Mouse (Mus musculus): ENCODE results near the gene Foxq1. TPM values are rescaled to one million over a fixed set of nuclear protein-coding genes. Genes with fewer than 3 reads are reported as not detected.

The Foxq1 gene
- polyA plus RNA-seq, 1 experiment, result not detected

DNA sequence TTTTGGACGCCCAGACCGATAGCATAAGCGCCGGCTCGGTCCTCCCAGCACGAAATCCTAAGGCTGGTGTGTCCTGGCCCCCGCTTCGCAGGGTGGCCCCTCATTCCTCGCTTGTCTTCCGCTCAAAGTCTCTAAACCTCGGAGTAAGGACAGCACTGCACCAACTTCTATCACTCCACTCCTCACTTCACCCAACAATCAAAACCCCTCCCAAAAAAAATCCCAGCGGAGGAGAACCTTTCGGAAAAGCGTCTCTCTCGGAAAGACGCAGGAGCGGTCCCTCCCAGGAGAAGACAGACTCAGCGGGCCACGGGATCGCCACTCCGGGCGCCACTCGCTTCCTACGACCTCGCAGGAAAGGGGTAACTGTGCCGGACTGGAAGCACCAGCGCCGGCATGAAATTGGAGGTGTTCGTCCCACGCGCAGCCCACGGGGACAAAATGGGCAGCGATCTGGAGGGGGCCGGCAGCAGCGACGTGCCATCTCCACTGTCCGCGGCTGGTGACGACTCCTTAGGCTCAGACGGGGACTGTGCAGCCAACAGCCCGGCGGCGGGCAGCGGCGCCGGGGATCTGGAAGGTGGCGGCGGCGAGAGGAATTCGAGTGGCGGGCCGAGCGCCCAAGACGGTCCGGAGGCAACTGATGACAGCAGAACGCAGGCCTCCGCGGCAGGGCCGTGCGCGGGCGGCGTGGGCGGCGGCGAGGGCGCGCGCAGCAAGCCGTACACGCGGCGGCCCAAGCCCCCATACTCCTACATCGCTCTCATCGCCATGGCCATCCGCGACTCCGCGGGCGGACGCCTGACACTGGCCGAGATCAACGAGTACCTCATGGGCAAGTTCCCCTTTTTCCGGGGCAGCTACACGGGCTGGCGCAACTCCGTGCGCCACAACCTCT lies 2.8 kb downstream of the Foxq1 start, which contains the start of gene A530084C06Rik:
Gene A530084C06Rik (minus strand): TSS at position 813 of the 898 bp plus-strand sequence.
- H3K4me1 ChIP-seq (ENCODE audit: control insufficient read depth, insufficient read depth, insufficient read length, low read length), result peaks cover 3% of the 10 kb centered on the region; the same call in 1 of the 2 replicates
- H3K4me3 ChIP-seq (ENCODE audit: insufficient read depth, low read depth, low read length), result peak within 1 kb of the TSS; percentile 63
- no peak within 1 kb of the TSS for H3K27ac ChIP-seq (replicated peaks; ENCODE audit: low read depth, low read length)

DNA sequence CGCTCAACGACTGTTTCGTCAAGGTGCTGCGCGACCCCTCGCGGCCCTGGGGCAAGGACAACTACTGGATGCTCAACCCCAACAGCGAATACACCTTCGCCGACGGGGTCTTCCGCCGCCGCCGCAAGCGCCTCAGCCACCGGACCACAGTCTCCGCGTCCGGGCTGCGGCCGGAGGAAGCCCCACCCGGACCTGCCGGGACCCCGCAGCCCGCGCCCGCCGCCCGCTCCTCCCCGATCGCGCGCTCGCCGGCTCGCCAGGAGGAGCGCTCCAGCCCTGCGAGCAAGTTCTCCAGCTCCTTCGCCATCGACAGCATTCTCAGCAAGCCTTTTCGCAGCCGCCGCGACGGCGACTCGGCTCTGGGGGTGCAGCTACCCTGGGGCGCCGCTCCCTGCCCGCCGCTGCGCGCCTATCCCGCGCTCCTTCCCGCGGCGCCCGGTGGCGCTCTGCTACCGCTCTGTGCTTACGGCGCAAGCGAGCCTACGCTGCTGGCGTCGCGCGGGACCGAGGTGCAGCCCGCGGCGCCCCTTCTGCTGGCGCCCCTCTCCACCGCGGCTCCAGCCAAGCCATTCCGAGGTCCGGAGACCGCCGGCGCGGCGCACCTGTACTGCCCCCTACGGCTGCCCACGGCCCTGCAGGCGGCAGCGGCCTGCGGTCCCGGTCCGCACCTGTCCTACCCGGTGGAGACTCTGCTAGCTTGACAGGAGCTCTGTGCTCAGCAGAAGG lies 3.6 kb downstream of the Foxq1 start:
- Histone ChIP-seq H3K4me1 (ENCODE audit: control insufficient read depth, insufficient read depth, insufficient read length, low read length) (peaks cover 3% of the 10 kb centered on the region; the same call in 1 of the 2 replicates), H3K27ac (replicated peaks; ENCODE audit: low read depth, low read length) (no peak overlapping the region), H3K4me3 (ENCODE audit: insufficient read depth, low read depth, low read length) (peak overlapping the region; percentile 63)

DNA sequence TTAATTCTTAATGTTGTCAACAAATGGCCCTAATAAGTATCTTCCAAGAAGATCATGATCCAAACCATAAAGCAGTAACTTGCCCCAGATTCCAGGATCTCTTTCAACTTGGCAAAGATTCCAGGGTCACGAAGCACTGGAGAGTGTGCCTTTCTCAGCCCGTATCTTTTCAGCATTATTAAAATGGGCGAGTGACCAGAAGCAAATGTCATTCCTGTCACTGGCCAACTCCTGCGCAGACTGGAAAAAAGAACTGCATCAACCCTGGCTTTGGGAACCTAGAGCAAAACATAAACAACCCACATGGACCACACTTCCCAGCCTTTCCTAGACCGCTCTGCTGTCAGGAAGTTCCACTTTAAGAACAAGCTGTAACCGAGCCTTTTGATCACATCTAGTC lies 8.5 kb downstream of the Foxq1 start:
- Histone ChIP-seq H3K4me3 (ENCODE audit: insufficient read depth, low read depth, low read length) (no peak overlapping the region), H3K27ac (replicated peaks; ENCODE audit: low read depth, low read length) (no peak overlapping the region), H3K4me1 (ENCODE audit: control insufficient read depth, insufficient read depth, insufficient read length, low read length) (no peaks in the 10 kb centered on the region)

DNA sequence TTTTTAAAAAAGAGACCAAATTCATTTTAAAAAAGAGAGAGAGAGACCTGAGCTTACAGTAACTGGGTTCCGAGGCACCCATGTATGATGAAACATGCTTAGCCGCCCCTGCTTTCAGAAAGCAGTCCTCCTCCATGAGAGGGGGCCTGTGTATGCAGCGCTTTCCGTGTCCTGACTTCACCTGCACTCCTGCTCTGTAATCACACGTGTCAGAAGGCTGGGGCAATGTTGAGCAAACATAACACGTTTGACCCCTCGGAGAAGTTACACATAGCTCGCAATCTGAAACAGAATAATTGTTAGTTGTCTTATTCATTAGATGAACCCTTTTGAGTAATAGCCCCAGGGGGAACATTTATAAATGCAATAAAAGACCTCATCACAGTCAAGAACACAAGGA lies 11.2 kb downstream of the Foxq1 start:
- Histone ChIP-seq H3K27ac (replicated peaks; ENCODE audit: low read depth, low read length) (no peak overlapping the region), H3K4me3 (ENCODE audit: insufficient read depth, low read depth, low read length) (no peak overlapping the region), H3K4me1 (ENCODE audit: control insufficient read depth, insufficient read depth, insufficient read length, low read length) (no peaks in the 10 kb centered on the region)

DNA sequence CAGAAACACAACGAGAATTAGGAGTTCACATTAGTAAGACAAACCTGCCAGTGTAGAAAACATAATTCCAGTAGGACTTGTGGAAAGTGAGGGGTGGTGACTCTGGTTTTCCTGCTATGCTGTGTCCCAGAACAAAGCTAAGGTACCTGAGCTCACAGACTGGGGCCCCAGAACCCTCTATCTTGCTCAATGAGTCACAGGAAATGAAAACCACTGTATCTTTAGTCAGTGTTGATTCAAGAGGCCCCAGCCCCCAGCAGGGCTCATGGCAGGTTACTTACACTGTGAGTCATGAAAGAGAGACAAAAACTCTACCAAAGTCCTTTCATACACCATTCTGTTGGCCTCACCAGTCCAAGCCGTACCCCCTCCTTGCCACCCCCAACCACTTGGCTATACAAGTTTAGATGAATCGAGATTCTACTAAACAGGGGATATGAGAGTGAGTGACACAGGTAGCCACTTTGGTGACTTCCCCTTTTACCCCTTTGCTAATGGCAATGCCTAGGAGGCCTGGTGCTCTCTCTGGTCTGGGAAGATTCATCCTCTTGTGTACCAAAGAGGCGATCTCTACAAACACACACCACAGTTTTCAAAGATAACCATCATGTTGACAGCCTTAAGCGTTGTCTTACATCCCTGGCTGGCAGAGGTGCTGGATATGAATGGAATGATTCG lies 11.8 kb downstream of the Foxq1 start:
- H3K27ac ChIP-seq (replicated peaks; ENCODE audit: low read depth, low read length), result no peak overlapping the region
- H3K4me3 ChIP-seq (ENCODE audit: insufficient read depth, low read depth, low read length), result no peak overlapping the region
- H3K4me1 ChIP-seq (ENCODE audit: control insufficient read depth, insufficient read depth, insufficient read length, low read length), result no peaks in the 10 kb centered on the region

DNA sequence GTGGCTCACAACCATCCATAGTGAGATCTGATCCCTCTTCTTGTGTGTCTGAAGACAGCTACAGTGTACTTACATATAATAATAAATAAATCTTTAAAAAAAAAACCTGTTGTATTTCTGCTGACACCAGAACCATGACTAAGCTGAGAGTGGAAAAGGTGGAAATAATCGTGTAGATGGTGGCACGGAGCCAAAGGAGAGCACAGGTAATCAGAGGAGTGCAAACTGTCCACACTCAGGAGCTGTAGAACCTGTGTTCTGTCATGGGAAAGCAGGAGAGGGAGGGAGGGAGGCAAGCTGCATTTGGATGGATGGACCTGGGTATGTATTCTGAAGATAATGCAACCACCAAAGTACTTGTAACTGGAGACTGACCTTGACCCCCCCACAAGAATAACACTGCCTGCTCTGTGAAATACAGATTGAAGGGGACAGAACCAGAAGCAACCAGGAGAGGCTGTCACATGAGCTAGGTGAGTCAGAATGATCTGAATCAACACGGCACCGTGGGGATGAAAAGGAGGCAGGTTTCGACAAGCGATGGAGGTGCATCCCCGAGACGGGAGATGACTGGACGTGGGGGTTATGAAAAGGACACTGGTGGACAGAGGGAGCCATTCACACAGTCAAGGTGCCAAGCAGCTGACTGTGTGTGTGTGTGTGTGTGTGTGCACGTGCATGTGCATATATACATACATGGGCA lies 17.0 kb downstream of the Foxq1 start:
- Histone ChIP-seq H3K4me1 (ENCODE audit: control insufficient read depth, insufficient read depth, insufficient read length, low read length) (peaks cover 6% of the 10 kb centered on the region; the same call in 1 of the 2 replicates), H3K27ac (replicated peaks; ENCODE audit: low read depth, low read length) (no peak overlapping the region), H3K4me3 (ENCODE audit: insufficient read depth, low read depth, low read length) (no peak overlapping the region)

DNA sequence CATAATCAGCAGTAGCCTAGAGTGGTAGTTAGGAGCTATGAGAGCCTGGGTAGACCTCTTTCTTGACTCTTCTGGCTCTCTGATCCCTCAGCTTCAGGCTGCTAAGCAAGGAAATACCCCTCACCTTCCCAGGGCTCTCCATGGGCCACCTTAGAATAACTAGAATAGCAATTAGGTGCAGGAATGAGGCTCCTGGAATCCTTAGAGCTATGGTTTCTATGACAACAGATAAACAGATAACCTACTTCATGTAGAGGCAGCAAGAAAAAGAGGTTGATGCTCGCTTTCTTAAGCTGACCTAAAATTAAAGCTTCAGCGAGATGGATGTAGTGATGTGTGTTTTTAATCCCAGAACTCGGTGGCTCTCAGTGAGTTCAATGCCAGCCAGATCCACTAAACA lies 18.7 kb downstream of the Foxq1 start:
- Histone ChIP-seq H3K27ac (replicated peaks; ENCODE audit: low read depth, low read length) (no peak overlapping the region), H3K4me1 (ENCODE audit: control insufficient read depth, insufficient read depth, insufficient read length, low read length) (peaks cover 6% of the 10 kb centered on the region; the same call in 1 of the 2 replicates), H3K4me3 (ENCODE audit: insufficient read depth, low read depth, low read length) (no peak overlapping the region)

DNA sequence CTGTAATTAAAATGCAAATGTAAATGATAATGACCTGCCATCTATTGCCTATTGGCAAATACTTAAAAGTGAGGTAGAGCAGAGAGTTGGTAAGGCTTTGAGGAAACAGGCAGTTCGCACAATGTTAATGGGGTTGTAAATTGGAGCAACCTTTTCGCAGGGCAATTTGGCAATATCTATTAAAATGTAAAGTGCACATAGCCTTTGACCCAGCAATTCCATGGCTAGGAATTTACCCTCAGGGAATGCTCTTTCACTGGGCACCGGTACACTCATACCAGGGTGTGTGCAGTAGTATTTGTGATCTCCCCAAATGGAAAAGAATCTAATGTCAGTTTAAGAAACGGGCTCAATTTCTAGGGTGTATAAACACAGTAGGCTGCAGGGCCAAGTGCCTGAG lies 20.8 kb downstream of the Foxq1 start:
- Histone ChIP-seq H3K4me3 (ENCODE audit: insufficient read depth, low read depth, low read length) (no peak overlapping the region), H3K27ac (replicated peaks; ENCODE audit: low read depth, low read length) (no peak overlapping the region), H3K4me1 (ENCODE audit: control insufficient read depth, insufficient read depth, insufficient read length, low read length) (peaks cover 6% of the 10 kb centered on the region; the same call in 1 of the 2 replicates)

DNA sequence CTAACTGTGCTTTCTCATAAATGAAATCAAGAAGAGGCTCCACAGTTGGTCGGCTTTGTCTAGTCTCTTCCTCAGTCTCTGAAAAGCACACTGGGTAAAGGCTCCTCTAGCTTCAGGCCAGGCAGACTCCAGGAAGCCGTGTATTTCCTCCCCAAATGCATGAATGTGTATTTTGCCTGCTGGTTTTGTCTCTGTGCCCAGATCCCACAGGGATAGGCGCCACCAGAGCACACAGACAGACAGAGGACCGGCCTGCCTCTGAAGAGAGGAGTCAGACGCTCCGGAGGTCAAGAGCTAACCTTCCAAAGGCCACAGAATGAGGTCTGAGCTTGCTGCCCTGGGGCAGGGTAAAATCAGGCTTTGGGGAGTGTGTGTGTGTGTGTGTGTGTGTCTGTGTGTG lies 21.6 kb downstream of the Foxq1 start:
- Histone ChIP-seq H3K4me1 (ENCODE audit: control insufficient read depth, insufficient read depth, insufficient read length, low read length) (peaks cover 6% of the 10 kb centered on the region; the same call in 1 of the 2 replicates), H3K4me3 (ENCODE audit: insufficient read depth, low read depth, low read length) (no peak overlapping the region), H3K27ac (replicated peaks; ENCODE audit: low read depth, low read length) (peak overlapping the region; percentile 30; the same call in 1 of the 2 replicates)

DNA sequence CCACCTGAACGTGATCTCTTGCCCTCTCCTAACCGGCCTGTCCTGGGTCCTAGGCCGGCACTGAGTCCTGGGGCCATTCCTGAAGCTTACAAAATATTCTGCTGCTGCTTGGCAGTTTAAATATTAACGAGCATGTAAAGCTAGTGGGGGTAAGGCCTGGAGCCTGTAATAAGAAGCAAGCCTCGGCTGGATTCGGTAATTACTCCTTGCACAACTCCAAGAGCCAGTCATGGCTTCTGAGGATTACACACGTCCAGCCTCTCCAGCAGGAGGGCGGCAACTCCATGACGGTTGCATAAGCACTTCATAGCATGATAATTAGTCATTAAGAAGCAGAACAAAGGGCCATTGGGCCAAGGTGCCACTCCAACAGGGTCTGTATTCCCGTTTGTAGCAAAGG lies 22.5 kb downstream of the Foxq1 start:
- peaks cover 6% of the 10 kb centered on the region; the same call in 1 of the 2 replicates for H3K4me1 ChIP-seq (ENCODE audit: control insufficient read depth, insufficient read depth, insufficient read length, low read length)
- H3K27ac ChIP-seq (replicated peaks; ENCODE audit: low read depth, low read length), result no peak overlapping the region
- H3K4me3 ChIP-seq (ENCODE audit: insufficient read depth, low read depth, low read length), result no peak overlapping the region

DNA sequence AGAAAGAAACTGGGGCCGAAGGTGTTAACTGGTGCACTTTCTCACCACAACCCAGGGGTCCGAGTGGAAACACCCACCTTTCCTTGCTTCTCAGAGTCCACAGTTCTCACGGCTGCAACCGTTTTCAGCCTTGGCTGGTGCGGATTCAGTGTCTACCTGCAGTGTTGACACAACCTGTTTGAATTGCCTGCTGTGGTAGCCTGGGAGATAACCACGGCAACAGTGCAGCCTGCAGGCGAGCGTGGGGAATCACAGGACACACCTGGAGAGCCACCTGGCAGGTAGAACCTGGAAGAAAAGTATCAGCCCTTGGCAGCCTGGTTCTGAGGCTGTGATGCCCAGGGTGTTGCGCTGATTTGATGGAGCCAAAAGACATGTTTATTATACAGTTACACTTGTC lies 23.9 kb downstream of the Foxq1 start:
- peaks cover 6% of the 10 kb centered on the region; the same call in 1 of the 2 replicates for H3K4me1 ChIP-seq (ENCODE audit: control insufficient read depth, insufficient read depth, insufficient read length, low read length)
- no peak overlapping the region for H3K4me3 ChIP-seq (ENCODE audit: insufficient read depth, low read depth, low read length)
- no peak overlapping the region for H3K27ac ChIP-seq (replicated peaks; ENCODE audit: low read depth, low read length)

DNA sequence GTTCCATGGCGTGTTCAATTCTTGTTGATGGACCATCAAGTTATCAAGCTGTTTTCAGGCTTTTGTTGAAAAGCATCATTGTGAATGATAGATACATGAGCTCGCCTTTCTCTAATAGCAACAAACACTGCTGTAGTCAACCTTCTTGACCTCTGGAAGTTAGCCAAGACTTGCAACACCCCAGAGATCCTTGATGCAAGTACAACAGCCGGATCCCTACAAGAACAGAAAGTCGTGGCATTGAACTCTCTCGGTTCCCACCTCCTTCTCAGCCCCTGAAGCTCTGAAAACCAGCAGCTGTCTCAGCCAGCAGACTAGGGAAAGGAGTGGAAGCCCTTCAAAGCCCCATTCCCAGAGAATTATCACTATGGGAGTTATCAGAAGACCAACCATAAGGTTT lies 31.4 kb downstream of the Foxq1 start:
- no peaks in the 10 kb centered on the region for H3K4me1 ChIP-seq (ENCODE audit: control insufficient read depth, insufficient read depth, insufficient read length, low read length)
- H3K27ac ChIP-seq (replicated peaks; ENCODE audit: low read depth, low read length), result 0 out of 2 replicates have a peak overlapping the region, but pooled peaks have one; percentile 42
- H3K4me3 ChIP-seq (ENCODE audit: insufficient read depth, low read depth, low read length), result no peak overlapping the region

DNA sequence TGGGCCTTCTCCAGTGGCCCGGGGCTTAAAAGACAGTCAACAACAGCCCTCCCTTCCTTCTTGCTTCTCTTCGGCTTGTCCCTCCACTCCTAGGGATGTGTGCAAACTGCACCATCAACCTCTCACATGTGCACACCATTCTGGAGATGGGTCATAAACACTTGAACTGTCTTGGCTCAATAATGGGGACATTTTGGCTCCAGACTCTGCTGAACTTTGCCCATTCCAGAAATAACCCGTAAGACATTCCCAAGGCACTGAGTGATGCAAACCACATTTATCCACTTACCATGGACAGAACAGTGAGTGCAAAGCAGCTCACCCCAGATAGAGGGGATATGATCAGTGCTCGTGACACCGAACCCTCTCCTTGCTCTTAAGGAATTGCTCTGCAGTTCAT lies 43.6 kb downstream of the Foxq1 start:
- H3K27ac ChIP-seq (replicated peaks; ENCODE audit: low read depth, low read length), result peak overlapping the region; percentile 35; the same call in 1 of the 2 replicates

DNA sequence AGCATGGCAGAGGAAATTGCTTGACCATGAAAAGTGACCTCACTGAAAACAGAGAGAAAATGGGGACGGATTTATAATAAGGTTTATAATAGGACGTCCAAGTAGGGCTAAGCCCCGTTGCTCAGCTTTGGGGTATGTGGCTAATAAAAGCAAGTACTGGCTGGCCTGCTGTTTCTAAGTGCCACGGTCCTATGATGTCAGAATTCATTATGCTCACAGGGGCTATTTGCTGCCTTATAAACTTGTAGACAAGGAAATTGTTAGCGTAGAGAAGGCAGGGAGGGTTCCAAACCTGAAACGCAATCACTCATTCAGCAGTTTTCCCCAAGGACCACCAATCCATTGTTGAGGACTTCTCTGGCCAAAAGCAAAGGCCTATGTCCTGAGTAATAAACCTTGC lies 48.0 kb downstream of the Foxq1 start:
- H3K4me3 ChIP-seq (ENCODE audit: insufficient read depth, low read depth, low read length), result no peak overlapping the region
- no peak overlapping the region for H3K27ac ChIP-seq (replicated peaks; ENCODE audit: low read depth, low read length)
- no peaks in the 10 kb centered on the region for H3K4me1 ChIP-seq (ENCODE audit: control insufficient read depth, insufficient read depth, insufficient read length, low read length)

More for the DNA sequence above, 43.6 kb downstream of the Foxq1 start:
- Histone ChIP-seq H3K4me1 (ENCODE audit: control insufficient read depth, insufficient read depth, insufficient read length, low read length) (no peaks in the 10 kb centered on the region), H3K4me3 (ENCODE audit: insufficient read depth, low read depth, low read length) (no peak overlapping the region)
